Mouse (Mus musculus): Measurements from ENCODE around the gene Negr1.

Negr1 gene

DNA sequence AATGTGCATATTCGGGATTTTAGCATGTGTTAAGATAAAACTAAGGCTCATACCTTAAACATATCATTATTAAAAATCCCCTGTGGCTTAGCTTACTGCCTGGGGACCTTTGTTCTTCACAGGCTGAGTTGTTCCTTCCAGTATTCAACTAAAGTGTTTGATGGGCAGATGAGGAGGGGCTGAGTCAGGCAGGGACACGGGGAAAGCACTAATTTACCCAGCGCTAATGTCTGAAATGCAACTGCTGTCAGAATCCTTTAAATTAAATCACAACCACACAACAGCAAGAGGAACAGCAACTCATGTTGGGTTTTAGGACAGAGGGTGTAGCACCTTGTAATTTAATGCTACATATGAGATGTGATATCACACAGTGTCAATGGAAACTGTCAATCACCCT lies 71.3 kb downstream of the Negr1 start:
- TF ChIP-seq GATA4 (IDR thresholded peaks at IDR 0.05; ENCODE audit: insufficient replicate concordance, low read length): no peak

DNA sequence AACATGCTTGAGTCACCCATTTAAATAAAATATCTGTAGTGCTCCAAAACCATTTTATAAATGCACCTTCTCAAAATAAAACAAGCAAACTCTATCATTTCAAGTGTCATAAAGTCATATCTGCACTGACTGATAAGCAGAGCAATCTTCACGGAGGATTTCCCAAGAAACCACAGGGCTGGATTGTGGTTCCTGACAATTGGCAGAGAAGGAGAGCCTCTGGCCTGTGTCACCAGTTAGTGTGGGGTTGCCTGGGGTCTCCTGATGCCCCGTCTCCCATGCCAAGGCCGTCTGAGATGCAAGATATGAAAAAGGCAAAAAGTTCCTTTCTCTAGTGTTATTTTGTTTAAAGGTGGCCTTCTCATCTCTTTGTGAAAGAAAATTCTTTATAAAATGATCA lies 77.8 kb downstream of the Negr1 start:
- no peak for TF ChIP-seq GATA4 (IDR thresholded peaks at IDR 0.05; ENCODE audit: insufficient replicate concordance, low read length)

DNA sequence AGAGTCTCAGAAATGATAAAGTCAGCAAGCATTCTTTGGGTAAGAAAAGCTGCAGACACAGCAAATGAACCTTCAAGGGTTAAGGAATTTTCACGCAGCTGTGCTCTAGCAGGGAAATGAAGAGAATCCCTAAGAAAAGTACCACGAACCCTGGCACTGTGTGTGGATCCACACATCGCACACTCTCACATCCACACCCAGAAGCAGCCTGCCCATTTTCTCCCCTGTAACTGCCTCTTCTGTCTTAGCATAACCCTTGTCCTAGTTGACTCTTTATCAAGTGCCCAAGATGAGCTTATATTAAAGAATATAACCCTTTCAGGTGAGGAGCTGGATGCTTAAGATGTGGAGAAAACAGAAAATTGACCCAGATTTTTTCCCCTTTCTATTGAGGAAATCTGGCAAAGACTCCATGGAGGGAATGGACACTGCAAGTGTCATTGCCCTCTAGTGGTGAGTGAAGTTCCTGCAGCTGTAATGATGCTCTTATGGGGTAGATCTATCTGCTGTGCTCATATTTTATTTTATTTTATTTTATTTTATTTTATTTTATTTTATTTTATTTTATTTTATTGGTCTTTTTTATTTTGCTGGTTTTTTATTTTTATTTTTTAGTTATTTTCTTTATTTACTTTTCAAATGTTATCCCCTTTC lies 82.2 kb downstream of the Negr1 start:
- TF ChIP-seq GATA4 (IDR thresholded peaks at IDR 0.05; ENCODE audit: insufficient replicate concordance, low read length): no peak

DNA sequence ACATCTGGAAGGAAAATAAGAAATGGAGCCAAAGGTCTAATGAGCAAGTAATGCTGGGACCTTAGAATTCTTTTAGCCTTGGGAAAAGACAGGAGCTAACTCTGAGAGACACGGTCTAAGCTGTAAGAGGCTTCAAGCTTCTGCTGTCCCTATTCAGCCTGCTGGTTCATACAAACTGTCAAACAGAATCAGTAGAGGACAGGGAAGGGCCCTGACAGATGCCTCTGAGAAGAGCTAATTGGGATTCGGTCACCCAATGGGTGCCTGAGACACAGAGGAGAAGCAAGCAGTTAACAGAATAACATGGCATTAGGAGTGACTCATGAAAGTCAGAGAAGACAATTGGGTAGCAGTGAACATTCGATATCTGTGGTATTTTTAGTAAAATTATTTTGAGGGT lies 86.8 kb downstream of the Negr1 start:
- TF ChIP-seq GATA4 (IDR thresholded peaks at IDR 0.05; ENCODE audit: insufficient replicate concordance, low read length): no peak

DNA sequence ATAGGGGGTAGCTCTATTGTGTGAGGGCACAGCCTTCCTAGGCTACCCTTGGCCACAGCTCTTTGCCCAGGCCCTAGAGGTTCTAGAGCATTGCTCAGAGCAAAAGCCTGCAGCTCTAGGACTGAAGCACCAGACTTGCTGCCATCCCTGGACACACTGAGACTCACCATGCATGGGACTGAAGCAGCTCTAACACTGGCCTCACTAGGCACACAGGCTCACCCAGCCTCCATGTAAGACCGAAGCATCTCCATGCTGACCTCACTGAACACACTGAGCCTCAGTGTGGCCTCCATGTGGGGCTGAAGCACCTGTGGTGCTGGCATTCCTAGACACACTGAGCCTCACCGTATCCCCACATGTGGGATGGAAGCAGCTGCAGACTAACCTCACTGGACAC lies 101.0 kb downstream of the Negr1 start:
- TF ChIP-seq GATA4 (IDR thresholded peaks at IDR 0.05; ENCODE audit: insufficient replicate concordance, low read length): no peak

DNA sequence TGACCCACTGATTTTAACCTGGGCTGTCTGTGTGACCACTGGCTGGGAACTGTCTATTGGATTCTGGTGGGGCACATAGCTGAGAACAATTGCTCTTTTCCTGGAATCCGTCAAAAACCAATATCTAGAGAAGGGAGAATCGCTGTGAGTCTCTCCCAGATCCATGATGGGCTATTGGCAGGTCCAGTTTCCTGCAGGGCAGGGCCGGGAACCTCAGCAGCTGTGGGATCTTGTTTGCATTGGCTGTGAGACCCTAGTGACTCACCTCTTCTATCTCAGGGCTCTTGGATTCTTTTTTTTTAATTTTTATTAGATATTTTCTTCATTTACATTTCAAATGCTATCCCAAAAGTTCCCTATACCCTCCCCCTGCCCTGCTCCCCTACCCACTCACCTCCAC lies 111.0 kb downstream of the Negr1 start:
- TF ChIP-seq GATA4 (IDR thresholded peaks at IDR 0.05; ENCODE audit: insufficient replicate concordance, low read length): no peak

GRCm38 (mm10) chr3:156690059-156690605 lies 128.5 kb downstream of the Negr1 start:
- no peak for TF ChIP-seq GATA4 (IDR thresholded peaks at IDR 0.05; ENCODE audit: insufficient replicate concordance, low read length)

DNA sequence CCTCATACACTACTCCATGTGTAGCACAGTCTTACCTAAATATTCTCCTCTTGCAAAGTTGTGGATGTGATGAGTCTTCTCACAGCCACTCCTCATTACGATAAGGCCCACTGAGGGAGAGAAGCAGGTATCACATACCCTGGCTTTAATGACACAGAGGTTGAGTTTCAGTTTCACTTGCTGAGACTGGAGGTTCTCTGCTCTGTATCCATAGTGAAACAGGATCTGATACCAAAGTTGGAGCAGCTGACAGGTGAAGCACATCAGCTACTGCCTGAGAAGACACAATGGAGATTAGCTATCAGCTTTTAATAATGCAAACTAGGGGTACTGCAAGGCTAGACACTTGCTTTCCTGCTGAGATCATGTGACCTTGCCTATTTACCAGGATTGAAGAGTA lies 137.1 kb downstream of the Negr1 start:
- no peak for TF ChIP-seq GATA4 (IDR thresholded peaks at IDR 0.05; ENCODE audit: insufficient replicate concordance, low read length)

- no peak for TF ChIP-seq GATA4 (IDR thresholded peaks at IDR 0.05; ENCODE audit: insufficient replicate concordance, low read length)
These were observed 141.6 kb downstream of the Negr1 start for GRCm38 (mm10) chr3:156703241-156703640.

DNA sequence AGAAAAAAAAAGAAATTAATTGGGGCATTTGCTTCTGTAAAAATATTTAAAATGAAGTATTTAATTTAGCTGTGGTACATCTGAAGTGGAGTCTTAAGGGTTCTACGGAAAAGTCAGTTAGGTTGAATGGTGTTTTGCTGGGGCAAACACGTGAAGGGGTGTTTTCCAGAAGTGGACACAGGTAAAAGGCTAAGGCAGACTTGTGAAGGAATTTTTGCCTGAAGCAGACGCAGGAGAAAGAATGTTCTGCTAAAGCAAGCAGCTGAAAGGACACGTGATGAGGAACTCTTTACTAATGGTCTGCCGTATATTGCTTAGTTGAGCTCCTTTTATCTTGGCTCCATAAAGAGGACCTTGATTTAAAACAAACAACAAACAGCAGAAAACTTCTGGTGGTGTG lies 148.6 kb downstream of the Negr1 start:
- TF ChIP-seq GATA4 (IDR thresholded peaks at IDR 0.05; ENCODE audit: insufficient replicate concordance, low read length): no peak

GRCm38 (mm10) chr3:156710693-156711092 lies 149.1 kb downstream of the Negr1 start:
- TF ChIP-seq GATA4 (IDR thresholded peaks at IDR 0.05; ENCODE audit: insufficient replicate concordance, low read length): no peak

- no peak for TF ChIP-seq GATA4 (IDR thresholded peaks at IDR 0.05; ENCODE audit: insufficient replicate concordance, low read length)
These were observed 174.7 kb downstream of the Negr1 start for GRCm38 (mm10) chr3:156736335-156736734.

- TF ChIP-seq GATA4 (IDR thresholded peaks at IDR 0.05; ENCODE audit: insufficient replicate concordance, low read length): no peak
These were observed 177.9 kb downstream of the Negr1 start for GRCm38 (mm10) chr3:156739529-156739928.

GRCm38 (mm10) chr3:156743266-156743665 lies 181.7 kb downstream of the Negr1 start:
- no peak for TF ChIP-seq GATA4 (IDR thresholded peaks at IDR 0.05; ENCODE audit: insufficient replicate concordance, low read length)

GRCm38 (mm10) chr3:156745218-156745770 lies 183.7 kb downstream of the Negr1 start:
- no peak for TF ChIP-seq GATA4 (IDR thresholded peaks at IDR 0.05; ENCODE audit: insufficient replicate concordance, low read length)

- no peak for TF ChIP-seq GATA4 (IDR thresholded peaks at IDR 0.05; ENCODE audit: insufficient replicate concordance, low read length)
These were observed 185.9 kb downstream of the Negr1 start for GRCm38 (mm10) chr3:156747456-156747855.

Measured in liver, adult (tissue).